Mouse (Mus musculus) CH12.LX (cell line): ENCODE results near the gene Rbms2.

Source experiments
- CHD2 ChIP-seq: IDR thresholded peaks from 2 replicates; pipeline ENCODE4 v1.6.1; 2011; ENCODE audit warnings: low read length, improper control_type of control experiment
- CTCF ChIP-seq, 2 experiments: IDR thresholded peaks in 1 of 2; conservative IDR thresholded peaks in 1 of 2; 2 replicates each; pipeline ENCODE4 v1.5.1; 2011 to 2012; ENCODE audit warnings: low read depth in 2 of 2, low read length in 2 of 2, improper control_type of control experiment in 1 of 2, inconsistent platforms in 1 of 2, mild to moderate bottlenecking in 1 of 2, moderate library complexity in 1 of 2

GRCm38 (mm10) chr10:128142165-128142564 is 37.9 kb downstream of the Rbms2 start:
- no peak for TF ChIP-seq CHD2
- TF ChIP-seq CTCF (conservative IDR thresholded peaks at IDR 0.05 in 1 of 2, IDR thresholded peaks at IDR 0.05 in 1 of 2; ENCODE audit: low read depth in 2 of 2, low read length in 2 of 2) = peak in 1 of 2 experiments; percentile 29; a peak in 1 of 4 replicates
